Mouse (Mus musculus) left cerebral cortex, adult 2 months (tissue): ENCODE measurements around the gene Bcl2l10. TPM values are rescaled to one million over a fixed set of nuclear protein-coding genes. Genes with fewer than 3 reads are reported as not detected.

Experiments used
- DNase-seq, 2 experiments: peaks; one replicate each; pipeline ENCODE4 v3.0.0; 2021 to 2022; ENCODE audit warnings: low spot score in 2 of 2, mixed read lengths in 1 of 2; ENCODE audit errors: extremely low spot score in 1 of 2
- H3K27ac ChIP-seq: fragments of 200-600 bp; 2 replicates; pipeline ENCODE4 v1.8.1; 2022
- H3K4me3 ChIP-seq: fragments of 200-600 bp; 2 replicates; pipeline ENCODE4 v1.8.1; 2022
- CTCF ChIP-seq: fragments of 200-600 bp; IDR thresholded peaks from 2 replicates; pipeline ENCODE4 v1.8.1; 2022; ENCODE audit warnings: antibody characterized with exemption, mild to moderate bottlenecking, moderate library complexity
- intact Hi-C: fragments of 180-260 bp; cut with DNase I; formaldehyde crosslinking; loops from one replicate; pipeline ENCODE4 v1.15.1; 2025
- total RNA-seq, 2 experiments: library from RNA; stranded (reverse); gene quantifications; 2 replicates each; pipeline ENCODE4 v1.2.3; 2021

The Bcl2l10 gene
- total RNA-seq, 2 experiments from 2014 or later: not detected

DNA sequence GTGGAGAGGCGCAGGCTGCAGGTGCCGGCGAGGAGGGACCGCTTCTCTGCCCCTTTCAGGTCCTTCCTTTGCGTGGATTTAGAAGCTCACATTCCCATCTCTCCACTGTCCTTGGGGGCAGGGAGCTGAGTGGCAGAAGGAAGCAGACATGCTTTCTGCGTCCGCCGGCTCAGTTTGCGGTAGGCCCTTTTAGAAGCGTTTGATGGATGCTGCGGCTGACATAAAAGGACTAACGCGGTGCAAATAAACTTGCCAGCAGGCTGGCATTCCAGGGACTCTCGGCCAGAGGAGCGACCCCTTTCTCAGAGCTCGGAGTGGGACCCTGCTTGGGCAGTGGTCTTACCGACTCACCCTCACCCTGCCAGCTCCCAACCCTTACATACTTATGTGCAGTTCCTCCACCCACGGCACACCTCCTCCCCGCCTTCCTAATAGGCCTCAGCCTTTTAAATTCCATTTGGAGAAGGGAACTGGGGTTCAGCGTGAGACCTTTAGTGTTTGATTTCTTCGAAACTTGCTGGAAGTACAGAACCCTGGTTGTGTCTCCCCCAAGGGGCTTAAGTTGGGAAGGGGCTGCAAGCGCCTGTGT is 32.9 kb upstream of the Bcl2l10 start:
- peak overlapping the region; percentile 91 for H3K27ac ChIP-seq
- no peak; the same call in 1 of the 2 replicates for TF ChIP-seq CTCF
- intact Hi-C loops: loop anchor here (1.0 kb wide), 2 partner anchors 95 to 127 kb away; partner anchors contain the start of gene Leo1
- peak overlapping the region; percentile 78 for H3K4me3 ChIP-seq
- no peak for DNase-seq

- TF ChIP-seq CTCF: no peak
- Histone ChIP-seq H3K4me3 (peak overlapping the region; percentile 78), H3K27ac (peak overlapping the region; percentile 91)
- DNase-seq: no peak
- intact Hi-C loops: no loop called here
These were observed 32.3 kb upstream of the Bcl2l10 start for GRCm38 (mm10) chr9:75315238-75315637.

GRCm38 (mm10) chr9:75316771-75317170 is 30.8 kb upstream of the Bcl2l10 start:
- no peak for TF ChIP-seq CTCF
- H3K27ac ChIP-seq: no peak overlapping the region
- DNase-seq: no peak
- intact Hi-C loops: no loop called here
- no peak overlapping the region for H3K4me3 ChIP-seq

- intact Hi-C loops: no loop called here
- H3K4me3 ChIP-seq: no peak overlapping the region
- H3K27ac ChIP-seq: no peak overlapping the region
- DNase-seq: no peak
- no peak for TF ChIP-seq CTCF
These were observed 29.4 kb upstream of the Bcl2l10 start for GRCm38 (mm10) chr9:75318196-75318595.

- DNase-seq: no peak
- peak; percentile 17 for TF ChIP-seq CTCF
- peak overlapping the region; percentile 24 for H3K27ac ChIP-seq
- no peak overlapping the region for H3K4me3 ChIP-seq
- intact Hi-C loops: no loop called here
These were observed 28.2 kb upstream of the Bcl2l10 start for GRCm38 (mm10) chr9:75319365-75319764.

DNA sequence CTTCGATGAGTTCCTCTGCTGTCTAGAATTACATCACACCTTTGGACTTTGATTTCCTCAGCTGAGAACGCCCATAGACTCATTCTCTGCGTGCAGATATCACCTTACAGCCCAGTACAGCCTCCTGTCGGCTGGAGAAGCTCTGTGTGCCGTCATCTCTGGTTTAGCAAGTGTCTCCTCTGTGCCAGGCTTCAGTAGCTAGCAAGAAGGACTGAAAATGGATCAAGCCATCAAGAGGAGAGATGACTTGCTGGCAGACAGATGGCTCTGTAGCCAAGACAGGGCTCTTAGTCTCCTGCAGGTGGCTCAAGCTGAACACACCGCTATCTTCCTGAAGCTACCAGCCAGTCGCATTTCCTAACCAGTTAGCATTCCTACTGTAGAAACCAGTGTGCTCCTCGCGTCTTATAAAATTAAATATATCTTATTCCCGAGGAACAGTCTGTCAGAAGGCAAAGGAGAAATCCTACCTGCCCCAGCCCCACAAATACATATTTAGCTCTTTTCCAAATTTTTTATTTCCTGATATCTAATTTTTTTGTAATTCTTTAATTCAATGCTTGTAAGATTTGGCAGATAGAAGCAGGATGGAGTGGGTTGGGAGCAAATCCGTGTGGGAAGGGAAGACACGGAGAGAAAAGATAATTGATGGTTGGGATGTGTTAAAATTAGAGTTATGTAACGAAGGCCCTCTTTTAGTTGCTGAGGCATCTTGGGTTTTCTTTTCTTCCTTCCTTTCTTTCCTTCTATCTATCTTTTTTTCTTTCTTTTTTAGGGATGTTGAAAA is 25.3 kb upstream of the Bcl2l10 start:
- Histone ChIP-seq H3K4me3 (no peak overlapping the region), H3K27ac (peak overlapping the region; percentile 82)
- intact Hi-C loops: no loop called here
- no peak; the same call in none of the 2 replicates for TF ChIP-seq CTCF
- DNase-seq: no peak

DNA sequence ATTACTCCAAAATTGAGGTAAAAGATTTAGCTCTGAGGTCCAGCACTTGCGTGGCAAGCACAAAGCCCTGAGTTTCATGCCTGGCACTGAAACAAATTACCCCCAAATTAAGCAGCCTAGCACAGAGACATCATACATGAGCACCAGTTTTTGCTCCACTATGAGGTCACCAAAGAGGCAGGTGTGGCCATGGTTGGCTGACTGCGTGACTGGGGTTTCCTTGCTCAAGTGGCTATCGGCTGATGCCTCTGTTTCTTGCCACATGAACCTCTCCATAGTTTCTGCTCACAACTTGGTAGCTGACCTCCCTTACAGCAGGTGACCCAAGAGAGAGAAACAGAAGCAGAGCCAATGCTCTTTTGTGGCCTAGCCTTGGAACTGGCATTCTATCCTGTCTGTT is 19.5 kb upstream of the Bcl2l10 start:
- no peak for TF ChIP-seq CTCF
- Histone ChIP-seq H3K4me3 (no peak overlapping the region), H3K27ac (no peak overlapping the region)
- intact Hi-C loops: no loop called here
- no peak for DNase-seq

DNA sequence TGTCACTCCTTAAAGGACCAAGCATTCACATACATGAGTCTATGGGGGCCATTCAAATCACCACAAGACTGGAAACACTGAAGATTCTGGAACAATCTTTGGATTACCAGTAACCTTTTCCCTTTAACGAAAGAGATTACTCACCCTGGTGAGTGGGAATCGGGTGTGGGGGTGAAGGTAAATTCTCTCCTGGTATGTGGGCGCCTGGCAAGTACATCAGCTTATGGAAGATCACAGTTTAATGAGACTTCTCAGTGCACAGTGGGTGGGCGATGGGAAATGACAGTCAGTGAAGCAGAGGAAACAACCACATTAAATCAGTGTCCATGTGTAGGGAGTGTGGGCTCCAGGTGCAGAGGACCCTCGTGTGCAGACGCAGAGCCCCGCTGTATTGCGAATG is 16.7 kb upstream of the Bcl2l10 start:
- TF ChIP-seq CTCF: no peak
- Histone ChIP-seq H3K27ac (peak overlapping the region; percentile 51; the same call in 1 of the 2 replicates), H3K4me3 (no peak overlapping the region)
- DNase-seq: peak; percentile 54 to 57
- intact Hi-C loops: no loop called here

- DNase-seq: no peak
- Histone ChIP-seq H3K4me3 (no peak overlapping the region), H3K27ac (no peak overlapping the region)
- intact Hi-C loops: no loop called here
- TF ChIP-seq CTCF: peak; percentile 16
These were observed 13.1 kb upstream of the Bcl2l10 start for GRCm38 (mm10) chr9:75334440-75334839.

DNA sequence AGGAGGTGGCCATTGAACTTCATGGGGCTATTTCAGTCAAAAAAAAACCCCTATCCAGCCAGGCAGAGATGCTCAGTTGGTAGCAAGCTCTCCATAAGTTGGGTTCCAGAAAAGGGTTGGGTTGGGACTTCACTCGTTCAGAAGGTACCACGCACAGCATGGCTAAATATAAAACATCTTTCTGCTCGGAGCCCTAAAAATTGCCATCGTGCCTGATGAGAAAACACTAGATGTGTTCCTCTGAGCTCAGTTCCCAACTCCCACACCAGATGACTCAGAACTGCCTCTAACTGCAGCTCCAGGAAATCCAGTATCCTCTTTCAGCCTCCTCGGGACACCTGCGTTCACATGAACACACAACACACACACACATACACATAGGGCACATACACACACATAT is 9.5 kb upstream of the Bcl2l10 start:
- intact Hi-C loops: no loop called here
- TF ChIP-seq CTCF: no peak
- peak; percentile 60 to 70 for DNase-seq
- Histone ChIP-seq H3K4me3 (no peak overlapping the region), H3K27ac (no peak overlapping the region)

DNA sequence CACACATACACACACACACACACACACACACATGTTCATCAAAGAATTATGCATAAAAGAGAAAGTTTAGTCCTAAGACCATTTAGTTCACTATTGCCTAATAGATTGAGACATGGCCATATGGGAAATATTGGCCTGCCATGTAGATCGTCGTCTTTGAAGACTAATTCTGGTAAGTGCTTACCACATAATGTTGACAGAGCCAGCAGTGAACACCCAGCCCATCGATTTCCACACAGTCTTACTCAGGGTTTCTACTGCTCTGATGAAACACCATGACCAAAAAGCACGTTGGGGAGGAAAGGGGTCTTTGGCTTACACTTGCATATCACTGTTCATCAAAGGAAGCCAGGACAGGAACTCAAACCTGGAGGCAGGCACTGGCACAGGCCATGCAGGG is 5.1 kb upstream of the Bcl2l10 start:
- no peak for DNase-seq
- no peak for TF ChIP-seq CTCF
- Histone ChIP-seq H3K27ac (no peak overlapping the region), H3K4me3 (no peak overlapping the region)
- intact Hi-C loops: no loop called here

GRCm38 (mm10) chr9:75348066-75348465 is 508 bp downstream of the Bcl2l10 start:
- no peak for DNase-seq
- intact Hi-C loops: no loop called here
- no peak for TF ChIP-seq CTCF
- Histone ChIP-seq H3K27ac (no peak overlapping the region), H3K4me3 (no peak overlapping the region)
